Comparison of ENCODE assay signal across 9 mouse cellular contexts in the genomic region with DNA sequence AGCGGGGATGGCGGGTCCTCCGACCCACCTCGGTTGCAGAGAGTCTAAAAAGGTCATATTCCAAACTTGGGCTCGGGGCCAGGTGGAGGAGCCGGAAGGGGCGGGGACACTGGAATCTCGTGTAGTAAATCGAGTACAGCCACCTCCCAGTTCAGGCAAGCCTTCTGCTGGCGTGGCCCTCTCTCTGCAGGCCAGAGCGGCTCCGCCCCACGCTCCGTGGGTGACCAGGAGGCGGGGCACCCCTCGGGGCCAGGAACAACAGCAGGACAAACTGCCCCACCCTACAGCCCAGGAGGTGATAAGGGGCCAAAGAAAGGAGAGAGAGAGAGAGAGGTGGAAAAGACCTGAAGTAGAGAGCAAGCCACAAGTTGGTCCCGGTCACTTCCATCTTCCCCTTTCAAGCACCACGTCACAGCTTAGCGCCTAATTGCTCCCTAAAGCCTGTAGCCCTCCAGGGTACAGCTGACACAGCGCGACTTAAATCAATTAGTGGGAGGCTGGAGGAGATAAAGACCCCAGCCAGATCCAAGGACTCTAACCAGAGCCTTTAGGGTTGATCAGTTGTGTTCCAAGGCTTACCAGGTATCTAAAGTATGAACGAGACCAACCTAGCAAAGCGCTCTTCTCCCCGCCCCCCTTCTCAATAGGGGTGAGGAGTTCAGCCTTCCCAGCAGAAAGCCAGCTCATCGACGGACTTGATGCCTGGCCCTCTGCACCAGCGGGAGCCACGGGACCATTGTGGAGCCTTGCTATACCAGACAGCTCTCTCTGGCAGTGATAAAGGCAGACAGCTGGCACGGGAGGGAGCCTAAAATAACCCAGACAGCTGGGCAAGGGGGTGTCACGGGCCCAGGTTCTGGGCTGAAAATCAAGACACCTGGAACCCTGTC. TPM values are rescaled to one million over a fixed set of nuclear protein-coding genes. Genes with fewer than 3 reads are reported as not detected.
A peak's percentile ranks its signal among the peaks of the same experiment; 100 is the strongest.
DNase-seq lines count a peak whose midpoint lies in the region; ATAC-seq lines count a peak whose summit lies in the region.
"Had no signal": no experiment of that assay in that cellular context is flagged by ENCODE, and none has a peak within 500 bp of the region (broad histone marks: within the 10 kb centered on the region; RNA-seq: fewer than 3 reads in every experiment).

No protein-coding gene starts in this region.

- WGBS in intestine, embryonic 14.5 days = 5% methylated on average over 30 of the region's 30 CpGs
- 2% methylated on average over 30 of the region's 30 CpGs for WGBS in limb, embryonic 13.5 days
- WGBS in midbrain, embryonic 12.5 days = 3% methylated on average over 30 of the region's 30 CpGs
- 3% methylated on average over 30 of the region's 30 CpGs for WGBS in stomach, embryonic 14.5 days

- peak overlapping the region; percentile 89 for H3K4me3 ChIP-seq in intestine, embryonic 14.5 days (ENCODE audit: low read depth, low read length)
- H3K4me3 ChIP-seq in limb, embryonic 13.5 days = peak overlapping the region; percentile 94
- peak overlapping the region; percentile 98 for H3K4me3 ChIP-seq in midbrain, embryonic 12.5 days
- H3K4me3 ChIP-seq in stomach, embryonic 14.5 days (ENCODE audit: low read depth, low read length) = peak overlapping the region; percentile 84

- peaks cover 60% of the 10 kb centered on the region for H3K4me1 ChIP-seq in intestine, embryonic 14.5 days (replicated peaks; ENCODE audit: control insufficient read depth, insufficient read depth, low read length)
- peaks cover 78% of the 10 kb centered on the region for H3K4me1 ChIP-seq in limb, embryonic 13.5 days
- H3K4me1 ChIP-seq in midbrain, embryonic 12.5 days = peaks cover 68% of the 10 kb centered on the region
- H3K4me1 ChIP-seq in stomach, embryonic 14.5 days (ENCODE audit: control insufficient read depth, insufficient read depth, low read length) = peaks cover 60% of the 10 kb centered on the region

- peak; percentile 16; the same call in 1 of the 2 replicates for ATAC-seq in intestine, embryonic 14.5 days (replicated peaks; ENCODE audit: low FRiP score, low TSS enrichment, low read depth)
- peak; percentile 11; the same call in 1 of the 2 replicates for ATAC-seq in limb, embryonic 13.5 days (ENCODE audit: low FRiP score, low read depth)
- ATAC-seq in midbrain, embryonic 12.5 days (ENCODE audit: low FRiP score, low read depth) = no peak
- peak; percentile 61 for ATAC-seq in stomach, embryonic 14.5 days (ENCODE audit: insufficient number of reproducible peaks, insufficient read depth, low FRiP score, low read depth)

- peak overlapping the region; percentile 100 for H3K27ac ChIP-seq in intestine, embryonic 14.5 days (ENCODE audit: low read depth)
- peak overlapping the region; percentile 100 for H3K27ac ChIP-seq in limb, embryonic 13.5 days
- H3K27ac ChIP-seq in midbrain, embryonic 12.5 days (replicated peaks) = peak overlapping the region; percentile 100
- H3K27ac ChIP-seq in stomach, embryonic 14.5 days (ENCODE audit: low read length) = peak overlapping the region; percentile 100

- DNase-seq in frontal cortex, postnatal 36 days (ENCODE audit: low spot score in 2 of 2) = peak; percentile 68 to 84
- no peak for DNase-seq in frontal cortex, postnatal 10 days (ENCODE audit: low spot score in 2 of 2)
- peak; percentile 58 to 65 for DNase-seq in cerebellum, postnatal 36 days
- peak; percentile 95 for DNase-seq in gastrocnemius, postnatal 25 days
- DNase-seq in intestine, embryonic 14.5 days (ENCODE audit: low spot score) = peak; percentile 82

- peaks cover 4% of the 10 kb centered on the region for H3K36me3 ChIP-seq in intestine, embryonic 14.5 days (ENCODE audit: control insufficient read depth, insufficient read depth, low read length)
- peaks cover 14% of the 10 kb centered on the region for H3K36me3 ChIP-seq in limb, embryonic 13.5 days
- peaks cover 26% of the 10 kb centered on the region for H3K36me3 ChIP-seq in midbrain, embryonic 12.5 days
- H3K36me3 ChIP-seq in stomach, embryonic 14.5 days (ENCODE audit: control insufficient read depth, insufficient read depth, low read length) = peaks cover 3% of the 10 kb centered on the region; the same call in 1 of the 2 replicates

- no peaks in the 10 kb centered on the region for H3K9me3 ChIP-seq in intestine, embryonic 14.5 days (ENCODE audit: control insufficient read depth, low read length)
- H3K9me3 ChIP-seq in limb, embryonic 13.5 days = no peaks in the 10 kb centered on the region
- no peaks in the 10 kb centered on the region for H3K9me3 ChIP-seq in midbrain, embryonic 12.5 days
- H3K9me3 ChIP-seq in stomach, embryonic 14.5 days (ENCODE audit: control insufficient read depth, low read depth, low read length) = no peaks in the 10 kb centered on the region

- H3K4me2 ChIP-seq in intestine, embryonic 14.5 days (ENCODE audit: low read length) = peak overlapping the region; percentile 100
- peak overlapping the region; percentile 98 for H3K4me2 ChIP-seq in limb, embryonic 13.5 days (replicated peaks)
- H3K4me2 ChIP-seq in midbrain, embryonic 12.5 days (replicated peaks) = peak overlapping the region; percentile 100
- H3K4me2 ChIP-seq in stomach, embryonic 14.5 days (replicated peaks; ENCODE audit: low read depth, low read length) = peak overlapping the region; percentile 100

- H3K9ac ChIP-seq in intestine, embryonic 14.5 days (ENCODE audit: low read length) = peak overlapping the region; percentile 99
- peak overlapping the region; percentile 100 for H3K9ac ChIP-seq in limb, embryonic 13.5 days
- H3K9ac ChIP-seq in midbrain, embryonic 12.5 days (replicated peaks) = peak overlapping the region; percentile 100
- peak overlapping the region; percentile 31 for H3K9ac ChIP-seq in stomach, embryonic 14.5 days (replicated peaks; ENCODE audit: low read depth, low read length)

- no peaks in the 10 kb centered on the region for H3K27me3 ChIP-seq in intestine, embryonic 14.5 days (replicated peaks; ENCODE audit: control insufficient read depth, insufficient read depth, low read length)
- no peaks in the 10 kb centered on the region for H3K27me3 ChIP-seq in limb, embryonic 13.5 days
- peaks cover 7% of the 10 kb centered on the region; the same call in 1 of the 2 replicates for H3K27me3 ChIP-seq in midbrain, embryonic 12.5 days
- no peaks in the 10 kb centered on the region for H3K27me3 ChIP-seq in stomach, embryonic 14.5 days (ENCODE audit: control insufficient read depth, insufficient read depth, low read length)

RNA-seq across cellular contexts. Expression of gene Rhof, which starts 3.2 kb away (rescaled TPM):
- under 1 TPM; 0.23 to 0.38 TPM for total RNA-seq in gastrocnemius, postnatal 25 days (2021)
- polyA plus RNA-seq in intestine, embryonic 14.5 days (2014; fragmentation: Nextera tagmentation; extraction: Ambion mirVana) = 1.5 and 1.9 TPM in 2 replicates
- 3.7 and 4.6 TPM in 2 replicates for polyA plus RNA-seq in limb, embryonic 13.5 days (2015; fragmentation: Nextera tagmentation; extraction: Ambion mirVana)
- polyA plus RNA-seq in midbrain, embryonic 12.5 days (2016; fragmentation: Nextera tagmentation; extraction: Ambion mirVana) = 1.9 and 2.4 TPM in 2 replicates
- polyA plus RNA-seq in stomach, embryonic 14.5 days (2014; fragmentation: Nextera tagmentation; extraction: Ambion mirVana) = 2.0 and 2.3 TPM in 2 replicates

RNA-seq across cellular contexts. Expression of gene Setd1b, which starts 6.3 kb away (rescaled TPM):
- total RNA-seq in gastrocnemius, postnatal 25 days (2021) = 1 to 10 TPM; 8.1 to 9.6 TPM
- 10.3 and 10.6 TPM in 2 replicates for polyA plus RNA-seq in intestine, embryonic 14.5 days (2014; fragmentation: Nextera tagmentation; extraction: Ambion mirVana)
- 11.1 and 12.0 TPM in 2 replicates for polyA plus RNA-seq in limb, embryonic 13.5 days (2015; fragmentation: Nextera tagmentation; extraction: Ambion mirVana)
- polyA plus RNA-seq in midbrain, embryonic 12.5 days (2016; fragmentation: Nextera tagmentation; extraction: Ambion mirVana) = 13.1 and 13.2 TPM in 2 replicates
- polyA plus RNA-seq in stomach, embryonic 14.5 days (2014; fragmentation: Nextera tagmentation; extraction: Ambion mirVana) = 12.9 and 14.3 TPM in 2 replicates

RNA-seq across cellular contexts. Expression of gene Psmd9, which starts 33.5 kb away (rescaled TPM):
- total RNA-seq in gastrocnemius, postnatal 25 days (2021) = 10 to 100 TPM; 14.2 to 15.2 TPM
- polyA plus RNA-seq in intestine, embryonic 14.5 days (2014; fragmentation: Nextera tagmentation; extraction: Ambion mirVana) = 58.6 and 68.4 TPM in 2 replicates
- 99.6 and 104 TPM in 2 replicates for polyA plus RNA-seq in limb, embryonic 13.5 days (2015; fragmentation: Nextera tagmentation; extraction: Ambion mirVana)
- polyA plus RNA-seq in midbrain, embryonic 12.5 days (2016; fragmentation: Nextera tagmentation; extraction: Ambion mirVana) = 64.5 and 75.4 TPM in 2 replicates
- polyA plus RNA-seq in stomach, embryonic 14.5 days (2014; fragmentation: Nextera tagmentation; extraction: Ambion mirVana) = 72.8 and 82.3 TPM in 2 replicates

RNA-seq across cellular contexts. Expression of gene Hpd, which starts 46.8 kb away (rescaled TPM):
- total RNA-seq in gastrocnemius, postnatal 25 days (2021) = not detected
- 1.3 and 1.9 TPM in 2 replicates for polyA plus RNA-seq in intestine, embryonic 14.5 days (2014; fragmentation: Nextera tagmentation; extraction: Ambion mirVana)
- polyA plus RNA-seq in limb, embryonic 13.5 days (2015; fragmentation: Nextera tagmentation; extraction: Ambion mirVana) = not detected in 2 replicates
- polyA plus RNA-seq in midbrain, embryonic 12.5 days (2016; fragmentation: Nextera tagmentation; extraction: Ambion mirVana) = not detected in 2 replicates
- 0.36 TPM in 1 of 2 replicates, not detected in the other for polyA plus RNA-seq in stomach, embryonic 14.5 days (2014; fragmentation: Nextera tagmentation; extraction: Ambion mirVana)
- total RNA-seq: neutrophil, adult 5-6 weeks had no signal

Comparison
In these comparisons a context has a peak if more than half of its experiments do, and no peak if none do; other contexts are left out.
1. DNase-seq: peak in frontal cortex, postnatal 36 days (2 of 2), cerebellum, postnatal 36 days (2 of 2), gastrocnemius, postnatal 25 days (single experiment) and intestine, embryonic 14.5 days (single experiment); none in frontal cortex, postnatal 10 days (0 of 2).
2. H3K9ac ChIP-seq: peak in every context shown above with its lines; median percentile 100 in limb, embryonic 13.5 days; 100 in midbrain, embryonic 12.5 days; 99 in intestine, embryonic 14.5 days; 31 in stomach, embryonic 14.5 days.
3. Peak in every context shown above with its lines, with median percentiles within 50 percentile points of each other: H3K27ac ChIP-seq, H3K4me2 ChIP-seq and H3K4me3 ChIP-seq.